Mouse (Mus musculus) adrenal gland, adult 18-20 months (tissue): Measurements from ENCODE around the gene Aqp5. TPM values are rescaled to one million over a fixed set of nuclear protein-coding genes. Genes with fewer than 3 reads are reported as not detected.
A peak's percentile ranks its signal among the peaks of the same experiment; 100 is the strongest.

ENCODE experiments used
- DNase-seq, 2 experiments: peaks; one replicate each; pipeline ENCODE4 v3.0.0; 2021 to 2022; ENCODE audit warnings: low spot score in 2 of 2
- long read RNA-seq, 2 experiments: library from polyadenylated mRNA; stranded (forward); transcript quantifications; one replicate each; pipeline ENCODE4 v2.0.0; 2021
- total RNA-seq, 2 experiments: library from RNA; stranded (reverse); gene quantifications; 1 replicate in 1 of 2; 2 replicates in 1 of 2; pipeline ENCODE4 v1.2.3; 2021

Aqp5 gene
- 1 to 10 TPM; 1.2 to 2.1 TPM for total RNA-seq
- long read RNA-seq, experiment 1, partial matches to known transcripts, result 0 of 2 reads
- long read RNA-seq, experiment 1, other reads (novel, unspliced or antisense), result 0 of 2 reads
- long read RNA-seq, experiment 2, result 0 reads

- DNase-seq, result no peak
Observed at GRCm38 (mm10) chr15:99590429-99591084, at the start of gene Aqp5. TSS of gene Aqp5 (plus strand) at chr15:99590782.

GRCm38 (mm10) chr15:99544047-99544446 is 46.5 kb upstream of the Aqp5 start:
- DNase-seq, result no peak

GRCm38 (mm10) chr15:99546596-99546995 is 44.0 kb upstream of the Aqp5 start:
- no peak for DNase-seq

GRCm38 (mm10) chr15:99547732-99548131 is 42.9 kb upstream of the Aqp5 start:
- DNase-seq, result no peak

- DNase-seq, result no peak
Observed at GRCm38 (mm10) chr15:99549901-99550300, 40.7 kb upstream of the Aqp5 start.

GRCm38 (mm10) chr15:99553767-99554166 is 36.8 kb upstream of the Aqp5 start:
- no peak for DNase-seq

- DNase-seq, result no peak
Observed at GRCm38 (mm10) chr15:99558947-99559346, 31.6 kb upstream of the Aqp5 start.

- DNase-seq, result no peak
Observed at GRCm38 (mm10) chr15:99560246-99560645, 30.3 kb upstream of the Aqp5 start.

GRCm38 (mm10) chr15:99567371-99567770 is 23.2 kb upstream of the Aqp5 start:
- DNase-seq, result no peak

GRCm38 (mm10) chr15:99568682-99569081 is 21.9 kb upstream of the Aqp5 start:
- no peak for DNase-seq

GRCm38 (mm10) chr15:99569123-99569522 is 21.5 kb upstream of the Aqp5 start:
- DNase-seq, result no peak

- no peak for DNase-seq
Observed at GRCm38 (mm10) chr15:99578802-99579485, 11.6 kb upstream of the Aqp5 start, which contains the start of gene Aqp2. TSS of gene Aqp2 (plus strand) at chr15:99579055.

GRCm38 (mm10) chr15:99583463-99584344 is 6.9 kb upstream of the Aqp5 start:
- DNase-seq, result no peak

GRCm38 (mm10) chr15:99584407-99585202 is 6.0 kb upstream of the Aqp5 start:
- DNase-seq, result no peak

GRCm38 (mm10) chr15:99585741-99586140 is 4.8 kb upstream of the Aqp5 start:
- DNase-seq, result no peak

- no peak for DNase-seq
Observed at GRCm38 (mm10) chr15:99586525-99586924, 4.1 kb upstream of the Aqp5 start.

- no peak for DNase-seq
Observed at GRCm38 (mm10) chr15:99589237-99589636, 1.3 kb upstream of the Aqp5 start.

GRCm38 (mm10) chr15:99589704-99590103 is 878 bp upstream of the Aqp5 start:
- no peak for DNase-seq

GRCm38 (mm10) chr15:99592177-99592576 is 1.6 kb downstream of the Aqp5 start:
- peak in 1 of 2 experiments; percentile 30 for DNase-seq

- no peak for DNase-seq
Observed at GRCm38 (mm10) chr15:99592877-99593276, 2.3 kb downstream of the Aqp5 start.

GRCm38 (mm10) chr15:99594951-99595350 is 4.4 kb downstream of the Aqp5 start:
- no peak for DNase-seq
